Mouse (Mus musculus): ENCODE data around the gene Nrxn1. TPM values are rescaled to one million over a fixed set of nuclear protein-coding genes. Genes with fewer than 3 reads are reported as not detected.

Nrxn1 gene
- polyA plus RNA-seq, 1 experiment from 2014 or later: 2.0 TPM

DNA sequence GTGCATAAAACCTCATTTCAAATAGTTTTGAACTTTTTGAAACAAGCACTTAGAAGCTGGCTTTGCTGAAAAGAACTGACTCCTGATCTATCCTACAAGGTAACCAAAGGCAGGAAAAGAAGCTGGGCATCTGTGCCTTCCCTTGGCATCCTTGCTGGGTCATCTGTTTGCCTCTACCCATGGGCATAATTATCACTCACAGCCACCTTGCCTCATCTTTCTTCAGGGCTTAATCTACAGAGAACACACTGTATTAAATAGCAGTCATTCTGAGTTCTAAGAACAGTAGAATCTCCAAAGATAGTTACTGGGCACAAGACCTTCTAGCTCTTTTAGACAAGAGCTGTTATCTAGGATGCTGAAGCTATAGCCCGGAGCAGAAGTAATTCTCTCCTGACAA lies 442.6 kb downstream of the Nrxn1 start:
- Histone ChIP-seq H3K27me3 (ENCODE audit: control insufficient read depth, insufficient read depth, low read length) (no peaks in the 10 kb centered on the region), H3K9me3 (ENCODE audit: control insufficient read depth, low read length) (no peaks in the 10 kb centered on the region), H3K4me2 (ENCODE audit: low read length) (no peak overlapping the region), H3K36me3 (ENCODE audit: control insufficient read depth, insufficient read depth, low read length) (no peaks in the 10 kb centered on the region), H3K4me1 (ENCODE audit: control insufficient read depth in 2 of 2, insufficient read depth in 2 of 2, low read length in 2 of 2) (no peaks in the 10 kb centered on the region), H3K4me3 (ENCODE audit: control insufficient read depth in 1 of 2, insufficient read depth in 1 of 2, low read depth in 1 of 2, low read length in 2 of 2) (no peak overlapping the region), H3K27ac (replicated peaks in 1 of 2; ENCODE audit: control insufficient read depth in 1 of 2, insufficient read depth in 1 of 2, low read depth in 2 of 2, low read length in 2 of 2) (no peak overlapping the region), H3K9ac (ENCODE audit: low read length) (no peak overlapping the region)
- ATAC-seq (ENCODE audit: insufficient number of reproducible peaks, insufficient read depth, low FRiP score, low read depth): no peak
- 14% methylated on average over 1 of the region's 1 CpGs for WGBS

DNA sequence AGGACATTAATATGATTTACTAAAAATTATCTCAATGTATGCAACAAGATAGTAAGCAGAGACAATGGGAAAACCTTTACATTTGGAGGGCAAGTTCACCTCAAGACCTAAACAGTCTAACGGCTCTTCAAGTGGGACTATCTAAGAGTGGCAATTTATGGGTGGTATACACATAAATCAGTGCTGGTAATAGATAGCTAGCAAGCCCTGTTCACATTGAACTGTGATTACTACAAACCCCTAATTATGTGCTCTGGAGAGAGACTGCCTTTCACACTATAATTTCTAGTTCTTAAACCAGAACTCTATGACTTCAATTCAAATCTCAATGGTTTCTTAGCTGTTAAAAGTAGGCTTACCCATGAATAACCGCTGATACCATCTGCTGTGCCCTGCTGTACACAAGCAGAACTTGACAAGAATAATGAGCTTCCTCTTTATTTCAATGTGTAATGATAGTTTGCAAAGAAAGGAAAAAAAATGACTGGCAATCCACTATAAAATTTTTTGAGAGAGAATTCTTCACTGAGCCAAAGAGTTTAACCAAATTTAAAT lies 453.8 kb downstream of the Nrxn1 start:
- Histone ChIP-seq H3K4me1 (ENCODE audit: control insufficient read depth in 2 of 2, insufficient read depth in 2 of 2, low read length in 2 of 2) (no peaks in the 10 kb centered on the region), H3K36me3 (ENCODE audit: control insufficient read depth, insufficient read depth, low read length) (no peaks in the 10 kb centered on the region), H3K4me2 (ENCODE audit: low read length) (no peak overlapping the region), H3K27ac (replicated peaks in 1 of 2; ENCODE audit: control insufficient read depth in 1 of 2, insufficient read depth in 1 of 2, low read depth in 2 of 2, low read length in 2 of 2) (no peak overlapping the region), H3K9me3 (ENCODE audit: control insufficient read depth, low read length) (no peaks in the 10 kb centered on the region), H3K27me3 (ENCODE audit: control insufficient read depth, insufficient read depth, low read length) (no peaks in the 10 kb centered on the region), H3K9ac (ENCODE audit: low read length) (no peak overlapping the region), H3K4me3 (ENCODE audit: control insufficient read depth in 1 of 2, insufficient read depth in 1 of 2, low read depth in 1 of 2, low read length in 2 of 2) (no peak overlapping the region)
- 81% methylated on average over 2 of the region's 2 CpGs for WGBS
- ATAC-seq (ENCODE audit: insufficient number of reproducible peaks, insufficient read depth, low FRiP score, low read depth): no peak

DNA sequence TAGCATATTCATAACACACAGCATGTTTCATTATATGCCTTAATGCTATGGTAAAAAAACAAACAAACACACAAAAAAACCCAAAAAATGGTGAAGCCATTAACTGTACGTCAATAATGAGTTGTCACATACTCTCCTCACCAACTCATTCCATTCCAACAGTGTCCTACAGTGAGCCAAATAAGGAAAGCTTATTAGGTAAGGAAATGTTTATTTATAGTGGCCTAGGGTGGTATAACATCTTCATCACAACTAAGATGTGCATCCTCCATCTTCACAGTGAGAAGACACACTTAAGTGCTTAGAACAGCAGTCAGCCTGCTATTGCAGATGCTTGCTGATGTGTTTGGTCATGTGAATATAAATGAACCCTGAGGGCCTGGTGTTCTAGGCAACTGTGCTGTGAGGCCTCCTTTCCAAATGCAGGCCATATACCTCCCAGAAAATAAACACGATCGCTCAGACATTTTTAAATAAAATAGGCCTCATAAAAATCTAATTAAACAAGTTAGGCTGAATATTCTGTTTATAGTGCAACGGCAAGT lies 454.6 kb downstream of the Nrxn1 start:
- Histone ChIP-seq H3K9ac (ENCODE audit: low read length) (no peak overlapping the region), H3K9me3 (ENCODE audit: control insufficient read depth, low read length) (no peaks in the 10 kb centered on the region), H3K36me3 (ENCODE audit: control insufficient read depth, insufficient read depth, low read length) (no peaks in the 10 kb centered on the region), H3K27ac (replicated peaks in 1 of 2; ENCODE audit: control insufficient read depth in 1 of 2, insufficient read depth in 1 of 2, low read depth in 2 of 2, low read length in 2 of 2) (no peak overlapping the region), H3K27me3 (ENCODE audit: control insufficient read depth, insufficient read depth, low read length) (no peaks in the 10 kb centered on the region), H3K4me2 (ENCODE audit: low read length) (no peak overlapping the region), H3K4me1 (ENCODE audit: control insufficient read depth in 2 of 2, insufficient read depth in 2 of 2, low read length in 2 of 2) (no peaks in the 10 kb centered on the region), H3K4me3 (ENCODE audit: control insufficient read depth in 1 of 2, insufficient read depth in 1 of 2, low read depth in 1 of 2, low read length in 2 of 2) (no peak overlapping the region)
- ATAC-seq (ENCODE audit: insufficient number of reproducible peaks, insufficient read depth, low FRiP score, low read depth): no peak
- 83% methylated on average over 4 of the region's 4 CpGs for WGBS

DNA sequence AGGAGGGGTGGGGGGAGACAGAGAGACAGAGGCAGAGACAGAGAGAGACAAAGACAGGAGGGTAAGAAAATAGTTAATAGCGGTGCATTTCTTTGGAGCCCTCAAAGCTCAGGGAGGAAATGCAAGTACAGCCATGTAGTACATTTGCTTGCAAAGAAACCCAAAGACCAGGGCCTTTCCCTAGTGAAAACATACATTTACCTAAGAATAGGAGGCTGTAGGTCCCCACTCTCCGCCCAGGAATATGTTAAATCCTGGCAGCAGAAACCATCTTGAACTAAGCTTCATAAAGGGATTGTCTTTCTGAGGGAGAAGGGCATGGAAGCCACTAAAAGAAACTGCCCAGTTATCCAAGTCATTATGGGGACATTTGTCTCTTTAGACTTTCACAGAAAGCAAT lies 461.5 kb downstream of the Nrxn1 start:
- Histone ChIP-seq H3K4me3 (ENCODE audit: control insufficient read depth in 1 of 2, insufficient read depth in 1 of 2, low read depth in 1 of 2, low read length in 2 of 2) (no peak overlapping the region), H3K4me1 (ENCODE audit: control insufficient read depth in 2 of 2, insufficient read depth in 2 of 2, low read length in 2 of 2) (no peaks in the 10 kb centered on the region), H3K36me3 (ENCODE audit: control insufficient read depth, insufficient read depth, low read length) (no peaks in the 10 kb centered on the region), H3K4me2 (ENCODE audit: low read length) (no peak overlapping the region), H3K9ac (ENCODE audit: low read length) (no peak overlapping the region), H3K9me3 (ENCODE audit: control insufficient read depth, low read length) (no peaks in the 10 kb centered on the region), H3K27ac (replicated peaks in 1 of 2; ENCODE audit: control insufficient read depth in 1 of 2, insufficient read depth in 1 of 2, low read depth in 2 of 2, low read length in 2 of 2) (no peak overlapping the region), H3K27me3 (ENCODE audit: control insufficient read depth, insufficient read depth, low read length) (no peaks in the 10 kb centered on the region)
- no peak for ATAC-seq (ENCODE audit: insufficient number of reproducible peaks, insufficient read depth, low FRiP score, low read depth)
- 41% methylated on average over 2 of the region's 2 CpGs for WGBS

DNA sequence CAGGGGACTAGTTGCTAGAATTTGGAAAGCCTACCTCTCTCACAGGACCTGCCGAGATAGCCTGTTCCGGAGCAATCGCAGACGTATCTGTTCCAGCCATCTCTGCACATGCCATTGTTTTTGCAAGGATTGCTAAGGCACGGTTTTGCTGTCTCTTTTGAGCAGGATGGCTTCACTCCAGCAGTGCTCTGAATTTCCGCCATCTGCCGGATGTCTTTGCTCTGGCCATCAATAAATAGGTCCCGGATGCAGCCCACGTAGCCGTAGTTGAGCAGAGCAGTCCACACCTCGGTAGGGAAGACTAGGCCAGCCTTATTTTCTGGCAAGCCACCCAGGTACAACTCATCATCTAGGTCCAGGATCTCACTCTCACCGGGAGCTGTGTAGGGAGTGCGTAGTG lies 463.0 kb downstream of the Nrxn1 start:
- H3K36me3 ChIP-seq (ENCODE audit: control insufficient read depth, insufficient read depth, low read length): no peaks in the 10 kb centered on the region
- no peaks in the 10 kb centered on the region for H3K4me1 ChIP-seq (ENCODE audit: control insufficient read depth in 2 of 2, insufficient read depth in 2 of 2, low read length in 2 of 2)
- no peak overlapping the region for H3K9ac ChIP-seq (ENCODE audit: low read length)
- WGBS: 58% methylated on average over 13 of the region's 13 CpGs
- H3K4me3 ChIP-seq (ENCODE audit: control insufficient read depth in 1 of 2, insufficient read depth in 1 of 2, low read depth in 1 of 2, low read length in 2 of 2): no peak overlapping the region
- no peaks in the 10 kb centered on the region for H3K27me3 ChIP-seq (ENCODE audit: control insufficient read depth, insufficient read depth, low read length)
- ATAC-seq (ENCODE audit: insufficient number of reproducible peaks, insufficient read depth, low FRiP score, low read depth): no peak
- no peak overlapping the region for H3K27ac ChIP-seq (replicated peaks in 1 of 2; ENCODE audit: control insufficient read depth in 1 of 2, insufficient read depth in 1 of 2, low read depth in 2 of 2, low read length in 2 of 2)
- no peaks in the 10 kb centered on the region for H3K9me3 ChIP-seq (ENCODE audit: control insufficient read depth, low read length)
- no peak overlapping the region for H3K4me2 ChIP-seq (ENCODE audit: low read length)

DNA sequence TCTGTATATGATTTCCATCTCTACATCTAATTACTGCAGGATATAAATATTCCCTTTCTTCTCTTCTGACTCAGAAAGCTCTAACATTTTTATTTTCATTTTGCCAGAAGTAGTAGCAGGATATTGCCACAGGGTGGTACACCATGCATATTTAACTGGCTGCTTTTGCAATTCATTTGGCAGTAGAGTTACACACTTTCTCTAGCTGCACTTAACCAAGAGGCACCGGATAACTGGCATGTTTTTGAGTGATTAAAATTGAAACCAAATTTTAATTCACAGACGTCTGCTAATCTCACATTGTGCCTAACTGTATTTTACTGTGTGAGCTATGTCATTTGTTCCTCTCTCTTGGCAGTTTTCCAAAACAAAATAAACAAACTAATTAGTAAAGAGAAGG lies 464.4 kb downstream of the Nrxn1 start:
- Histone ChIP-seq H3K27me3 (ENCODE audit: control insufficient read depth, insufficient read depth, low read length) (no peaks in the 10 kb centered on the region), H3K9me3 (ENCODE audit: control insufficient read depth, low read length) (no peaks in the 10 kb centered on the region), H3K4me2 (ENCODE audit: low read length) (no peak overlapping the region), H3K27ac (replicated peaks in 1 of 2; ENCODE audit: control insufficient read depth in 1 of 2, insufficient read depth in 1 of 2, low read depth in 2 of 2, low read length in 2 of 2) (no peak overlapping the region), H3K4me1 (ENCODE audit: control insufficient read depth in 2 of 2, insufficient read depth in 2 of 2, low read length in 2 of 2) (no peaks in the 10 kb centered on the region), H3K4me3 (ENCODE audit: control insufficient read depth in 1 of 2, insufficient read depth in 1 of 2, low read depth in 1 of 2, low read length in 2 of 2) (no peak overlapping the region), H3K36me3 (ENCODE audit: control insufficient read depth, insufficient read depth, low read length) (no peaks in the 10 kb centered on the region), H3K9ac (ENCODE audit: low read length) (no peak overlapping the region)
- no peak for ATAC-seq (ENCODE audit: insufficient number of reproducible peaks, insufficient read depth, low FRiP score, low read depth)
- 28% methylated on average over 2 of the region's 2 CpGs for WGBS

DNA sequence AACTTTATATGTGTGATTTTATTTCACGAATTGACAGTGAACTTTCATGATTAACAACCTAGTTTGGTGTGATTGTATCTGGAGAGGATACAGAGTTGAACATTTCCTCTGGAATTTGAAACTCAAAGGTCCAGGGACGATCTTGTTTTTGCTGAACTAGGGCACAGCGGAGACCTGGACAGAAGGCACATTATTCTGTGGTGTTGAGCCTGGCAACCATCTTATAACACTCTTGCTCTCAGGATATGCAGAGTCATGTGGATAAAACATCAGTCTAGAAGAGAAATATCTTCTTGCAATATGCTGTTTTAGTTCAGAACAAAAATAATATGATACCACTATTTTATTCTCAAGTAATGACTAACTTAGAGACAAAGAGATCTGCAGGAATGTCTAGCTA lies 464.9 kb downstream of the Nrxn1 start:
- H3K36me3 ChIP-seq (ENCODE audit: control insufficient read depth, insufficient read depth, low read length): no peaks in the 10 kb centered on the region
- H3K9ac ChIP-seq (ENCODE audit: low read length): no peak overlapping the region
- H3K27ac ChIP-seq (replicated peaks in 1 of 2; ENCODE audit: control insufficient read depth in 1 of 2, insufficient read depth in 1 of 2, low read depth in 2 of 2, low read length in 2 of 2): no peak overlapping the region
- H3K4me1 ChIP-seq (ENCODE audit: control insufficient read depth in 2 of 2, insufficient read depth in 2 of 2, low read length in 2 of 2): no peaks in the 10 kb centered on the region
- ATAC-seq (ENCODE audit: insufficient number of reproducible peaks, insufficient read depth, low FRiP score, low read depth): no peak
- no peak overlapping the region for H3K4me2 ChIP-seq (ENCODE audit: low read length)
- no peak overlapping the region for H3K4me3 ChIP-seq (ENCODE audit: control insufficient read depth in 1 of 2, insufficient read depth in 1 of 2, low read depth in 1 of 2, low read length in 2 of 2)
- WGBS: 65% methylated on average over 3 of the region's 3 CpGs
- no peaks in the 10 kb centered on the region for H3K9me3 ChIP-seq (ENCODE audit: control insufficient read depth, low read length)
- H3K27me3 ChIP-seq (ENCODE audit: control insufficient read depth, insufficient read depth, low read length): no peaks in the 10 kb centered on the region

DNA sequence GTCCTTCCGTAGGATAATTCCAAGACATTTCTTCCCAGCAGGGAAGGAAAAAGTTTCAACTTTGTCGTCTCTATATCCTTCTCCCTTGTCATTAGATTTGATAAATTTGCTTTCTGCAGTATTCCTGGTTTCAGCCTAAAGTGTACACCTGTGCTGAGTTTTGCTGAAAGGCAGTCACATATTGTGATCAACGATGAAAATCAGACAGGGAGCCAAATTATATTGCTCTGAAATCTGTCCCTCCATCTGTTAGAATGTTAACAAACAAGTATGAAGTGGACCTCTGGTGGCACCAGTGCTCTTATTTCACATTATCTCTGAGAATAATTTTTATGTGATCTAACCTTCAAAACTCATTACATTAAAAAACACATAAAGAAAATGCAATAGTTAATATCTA lies 465.5 kb downstream of the Nrxn1 start:
- Histone ChIP-seq H3K27ac (replicated peaks in 1 of 2; ENCODE audit: control insufficient read depth in 1 of 2, insufficient read depth in 1 of 2, low read depth in 2 of 2, low read length in 2 of 2) (no peak overlapping the region), H3K27me3 (ENCODE audit: control insufficient read depth, insufficient read depth, low read length) (no peaks in the 10 kb centered on the region), H3K4me2 (ENCODE audit: low read length) (no peak overlapping the region), H3K4me3 (ENCODE audit: control insufficient read depth in 1 of 2, insufficient read depth in 1 of 2, low read depth in 1 of 2, low read length in 2 of 2) (no peak overlapping the region), H3K9ac (ENCODE audit: low read length) (no peak overlapping the region), H3K4me1 (ENCODE audit: control insufficient read depth in 2 of 2, insufficient read depth in 2 of 2, low read length in 2 of 2) (no peaks in the 10 kb centered on the region), H3K9me3 (ENCODE audit: control insufficient read depth, low read length) (no peaks in the 10 kb centered on the region), H3K36me3 (ENCODE audit: control insufficient read depth, insufficient read depth, low read length) (no peaks in the 10 kb centered on the region)
- no peak for ATAC-seq (ENCODE audit: insufficient number of reproducible peaks, insufficient read depth, low FRiP score, low read depth)
- WGBS: 70% methylated on average over 3 of the region's 3 CpGs

Measured in heart, embryonic 14.5 days (tissue).